Mouse (Mus musculus): ENCODE results near the gene Slc35e1.

GRCm38 (mm10) chr8:72492622-72493081 is 238 bp upstream of the Slc35e1 start:
- no peak for TF ChIP-seq USF2 (IDR thresholded peaks at IDR 0.05; ENCODE audit: borderline replicate concordance in 1 of 2, insufficient read depth in 1 of 2, low read depth in 1 of 2, low read length in 2 of 2)
- peak; percentile 77 for TF ChIP-seq MAX (IDR thresholded peaks at IDR 0.05; ENCODE audit: low read length)
- no peak for TF ChIP-seq GATA1 (IDR thresholded peaks at IDR 0.05; ENCODE audit: low read depth, low read length)
- TF ChIP-seq GABPA (IDR thresholded peaks at IDR 0.05; ENCODE audit: low read depth, low read length), result no peak
- peak in 1 of 2 experiments; percentile 75; a peak in 2 of 4 replicates for TF ChIP-seq POLR2A (IDR thresholded peaks at IDR 0.05; ENCODE audit: control insufficient read depth in 1 of 2, insufficient read depth in 1 of 2, low read depth in 1 of 2, low read length in 2 of 2, poor library complexity in 1 of 2)
- peak; percentile 44; the same call in 1 of the 2 replicates for TF ChIP-seq MAZ (IDR thresholded peaks at IDR 0.05; ENCODE audit: low read depth, low read length)
- no peak for TF ChIP-seq UBTF (IDR thresholded peaks at IDR 0.05; ENCODE audit: borderline replicate concordance, insufficient read depth, low read depth, low read length)
- TF ChIP-seq CTCF (IDR thresholded peaks at IDR 0.05 in 2 of 3, conservative IDR thresholded peaks at IDR 0.05 in 1 of 3; ENCODE audit: control insufficient read depth in 1 of 3, insufficient read depth in 1 of 3, low read depth in 2 of 3, low read length in 3 of 3, poor library complexity in 1 of 3, severe bottlenecking in 1 of 3), result no peak

All from MEL (cell line).